Mouse (Mus musculus): ENCODE measurements at regions not wholly inside any gene's neighbourhood (a gene's known extent, or its start where the extent isn't known, plus 50 kb on each side); places are given as distances from the start of the nearest gene placed in this dataset.

GRCm38 (mm10) chr9:85452196-85452857, 125.2 kb upstream of the Tent5a start:
- DNase-seq (ENCODE audit: low spot score in 2 of 2), result no peak

DNA sequence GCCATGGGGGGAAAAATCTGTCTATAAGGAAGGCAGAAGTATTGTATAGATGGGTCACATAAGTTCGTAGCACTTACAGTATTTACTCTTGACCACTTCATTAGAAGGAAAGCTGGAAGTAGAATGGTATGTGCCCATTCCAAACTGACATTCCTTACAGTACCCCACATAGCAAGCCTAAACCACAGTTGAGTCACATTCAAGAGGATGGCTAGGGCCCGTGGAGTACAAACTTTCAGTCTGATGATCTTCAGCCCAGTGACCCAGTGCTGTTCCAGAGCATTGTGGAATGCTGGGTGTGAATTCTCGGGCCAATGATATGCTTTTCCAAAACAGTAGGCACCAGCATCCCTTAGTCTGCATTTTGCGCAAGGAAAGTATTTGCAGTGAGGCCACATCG, 124.2 kb upstream of the Tent5a start:
- no peak for DNase-seq (ENCODE audit: low spot score in 2 of 2)

GRCm38 (mm10) chr9:85450877-85451276, 123.7 kb upstream of the Tent5a start:
- DNase-seq (ENCODE audit: low spot score in 2 of 2), result no peak

DNA sequence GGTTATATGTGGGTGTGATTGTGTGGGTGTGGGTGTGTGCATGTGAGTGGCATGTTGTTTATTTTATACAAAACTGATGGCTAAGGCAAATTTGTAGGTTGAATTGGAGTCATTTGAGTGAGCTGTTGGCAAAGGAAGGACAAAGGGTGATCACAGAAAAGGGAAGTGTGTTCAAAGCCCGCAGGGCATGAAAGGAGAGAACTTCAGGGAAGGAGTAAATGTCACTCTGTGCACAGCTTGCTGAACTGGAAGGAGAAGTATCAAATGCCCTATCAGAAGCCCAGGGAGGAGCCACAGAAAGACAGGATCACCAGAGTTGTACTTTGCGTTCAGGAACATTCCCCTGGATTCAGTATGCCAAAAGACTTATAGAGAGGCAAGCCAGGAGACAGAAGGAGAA, 122.3 kb upstream of the Tent5a start:
- DNase-seq (ENCODE audit: low spot score in 2 of 2), result no peak

DNA sequence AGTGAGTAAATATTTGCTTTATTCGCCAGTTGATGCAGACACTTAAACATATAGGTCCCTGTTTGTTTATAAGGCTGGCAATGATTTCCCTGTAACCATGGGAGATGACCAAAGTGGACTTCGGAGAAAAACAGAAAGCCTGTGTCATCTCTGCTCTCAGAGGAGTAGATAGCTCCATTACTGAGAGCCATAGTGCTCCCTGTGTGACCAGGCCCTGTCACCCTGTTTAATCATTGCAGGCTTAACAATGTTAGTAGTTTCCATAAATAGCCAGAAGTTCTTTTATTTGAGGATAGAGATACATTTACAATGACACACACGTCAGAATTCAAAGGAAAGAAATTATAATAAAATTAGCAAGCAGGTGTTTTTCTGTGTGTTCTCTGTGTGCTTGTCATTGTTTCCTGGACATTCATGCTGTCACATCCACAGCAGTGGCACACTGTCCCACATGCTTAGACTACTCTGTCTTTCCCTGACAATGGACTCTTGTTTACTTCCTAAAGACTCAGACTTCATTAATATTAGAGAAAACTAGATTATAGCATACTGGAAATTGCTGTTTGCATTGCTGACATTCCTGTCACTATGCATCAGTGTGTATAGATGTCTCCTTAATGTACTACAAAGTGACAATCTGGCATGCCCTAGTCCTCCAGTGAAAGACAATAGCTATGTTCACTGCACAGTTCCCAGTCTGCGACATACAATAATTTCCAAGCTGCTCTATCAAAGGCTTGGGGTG, 115.8 kb upstream of the Tent5a start:
- no peak for DNase-seq (ENCODE audit: low spot score in 2 of 2)

- no peak for DNase-seq (ENCODE audit: low spot score in 2 of 2)
Observed at GRCm38 (mm10) chr9:85439664-85440063, 112.5 kb upstream of the Tent5a start.

DNA sequence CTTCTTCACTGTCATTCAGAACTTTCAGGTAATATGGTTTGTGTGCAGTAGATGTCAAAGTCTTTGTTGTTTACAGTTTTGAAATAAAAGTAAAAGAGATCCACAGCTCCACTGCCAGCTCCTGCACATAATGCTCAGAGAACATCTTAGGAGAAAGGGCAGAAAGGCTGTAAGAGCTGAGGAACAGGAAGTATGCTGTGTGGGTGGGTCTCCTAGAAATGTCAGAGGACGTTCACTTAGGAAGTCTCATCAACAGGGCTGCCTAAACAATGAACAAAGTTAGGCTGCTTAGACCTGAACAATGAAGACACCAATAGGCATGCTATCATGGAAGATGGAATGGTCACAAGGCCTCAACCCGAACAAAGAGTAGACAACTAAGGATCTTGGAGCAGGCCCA, 105.1 kb upstream of the Tent5a start:
- no peak for DNase-seq (ENCODE audit: low spot score in 2 of 2)

- no peak for DNase-seq (ENCODE audit: low spot score in 2 of 2)
Observed at GRCm38 (mm10) chr9:85426809-85427208, 99.7 kb upstream of the Tent5a start.

- no peak for DNase-seq (ENCODE audit: low spot score in 2 of 2)
Observed at GRCm38 (mm10) chr9:85423908-85424307, 96.8 kb upstream of the Tent5a start.

DNA sequence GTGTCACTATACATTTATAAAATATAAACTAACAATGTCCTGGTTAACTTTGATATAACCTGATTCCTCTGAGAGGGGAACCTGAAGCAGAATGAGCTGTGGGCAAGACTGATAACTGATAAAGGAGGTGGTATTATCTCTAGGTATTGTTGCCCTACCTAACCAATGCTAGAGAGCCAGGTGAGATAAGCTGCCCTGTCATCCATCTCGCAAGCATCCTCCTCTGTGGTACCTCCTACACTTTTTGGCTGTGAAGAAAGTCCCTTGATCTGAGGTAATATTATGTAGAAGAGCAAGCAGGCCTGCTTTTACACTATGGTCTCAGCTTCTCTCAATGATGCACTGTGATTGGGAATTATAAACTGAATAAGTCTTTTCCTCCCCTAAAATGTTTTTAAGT, 87.2 kb upstream of the Tent5a start:
- no peak for DNase-seq (ENCODE audit: low spot score in 2 of 2)

- no peak for DNase-seq (ENCODE audit: low spot score in 2 of 2)
Observed at GRCm38 (mm10) chr9:85413813-85414212, 86.7 kb upstream of the Tent5a start.

GRCm38 (mm10) chr9:85410643-85411296, 83.6 kb upstream of the Tent5a start:
- peak; percentile 69 to 80 for DNase-seq (ENCODE audit: low spot score in 2 of 2)

- no peak for DNase-seq (ENCODE audit: low spot score in 2 of 2)
Observed at GRCm38 (mm10) chr9:85409974-85410506, 82.9 kb upstream of the Tent5a start.

- DNase-seq (ENCODE audit: low spot score in 2 of 2), result no peak
Observed at GRCm38 (mm10) chr9:85408461-85408860, 81.3 kb upstream of the Tent5a start.

GRCm38 (mm10) chr9:85407592-85407991, 80.4 kb upstream of the Tent5a start:
- no peak for DNase-seq (ENCODE audit: low spot score in 2 of 2)

- no peak for DNase-seq (ENCODE audit: low spot score in 2 of 2)
Observed at GRCm38 (mm10) chr9:85401736-85402135, 74.6 kb upstream of the Tent5a start.

- no peak for DNase-seq (ENCODE audit: low spot score in 2 of 2)
Observed at GRCm38 (mm10) chr9:85400600-85401313, 73.6 kb upstream of the Tent5a start.

DNA sequence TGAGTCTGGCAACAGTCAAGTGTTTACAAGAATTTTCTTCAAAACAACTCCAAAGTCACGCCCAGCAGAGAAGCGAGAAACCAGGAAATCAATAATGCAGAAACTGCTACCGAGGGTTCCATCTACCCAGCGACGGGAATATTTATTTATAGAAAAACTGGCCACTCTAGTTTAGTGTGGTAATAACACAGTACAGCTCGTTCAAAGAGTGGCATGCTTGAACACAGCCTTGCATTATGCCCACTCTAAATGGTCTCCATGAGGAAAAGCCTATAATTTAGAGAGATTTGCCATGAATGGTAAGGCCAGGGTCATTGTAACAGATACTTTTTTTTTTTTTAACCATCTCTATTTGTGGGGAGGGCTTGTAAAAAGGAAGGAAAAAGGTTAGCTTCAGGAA, 67.8 kb upstream of the Tent5a start:
- DNase-seq (ENCODE audit: low spot score in 2 of 2), result no peak

GRCm38 (mm10) chr9:85391283-85391682, 64.1 kb upstream of the Tent5a start:
- DNase-seq (ENCODE audit: low spot score in 2 of 2), result no peak

- DNase-seq (ENCODE audit: low spot score in 2 of 2), result no peak
Observed at GRCm38 (mm10) chr9:85388775-85389393, 61.7 kb upstream of the Tent5a start.

DNA sequence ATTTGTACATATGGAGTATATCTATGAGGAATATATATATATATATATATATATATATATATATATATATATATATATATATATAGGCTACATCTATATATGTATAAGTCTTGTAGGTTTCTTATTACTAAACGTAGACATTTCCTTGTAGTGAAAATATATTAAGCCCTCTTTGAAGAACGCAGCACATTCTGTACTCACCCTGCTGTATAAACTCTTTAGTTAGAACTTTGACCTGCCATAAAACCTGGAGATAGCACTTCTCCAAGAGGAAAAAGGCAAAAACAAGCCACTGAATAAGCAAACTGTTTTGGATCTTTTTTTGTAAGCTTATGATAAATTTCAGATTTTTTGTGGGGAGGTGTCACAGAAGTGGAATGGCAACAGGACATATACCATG, 55.3 kb upstream of the Tent5a start:
- no peak for DNase-seq (ENCODE audit: low spot score in 2 of 2)

DNA sequence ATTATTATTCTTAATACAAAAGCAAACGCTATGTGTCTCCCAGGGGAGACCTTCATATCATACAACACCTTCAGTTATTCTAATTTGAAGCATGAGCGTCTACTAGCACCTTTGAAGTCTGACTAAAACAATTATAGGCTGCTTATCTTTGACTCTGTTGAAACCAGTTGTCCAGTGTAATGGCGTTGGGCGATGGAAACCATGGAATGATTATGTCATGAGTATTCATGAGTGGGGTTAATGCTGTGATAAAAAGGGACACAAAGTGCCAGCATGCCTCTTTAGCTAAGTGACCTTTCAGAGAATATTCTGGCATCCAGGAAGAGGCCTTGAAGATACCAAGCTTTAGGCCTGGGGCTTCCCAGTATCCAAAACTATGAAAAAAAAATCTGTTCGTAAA, 53.6 kb upstream of the Tent5a start:
- no peak for DNase-seq (ENCODE audit: low spot score in 2 of 2)

Measured in right cerebral cortex, postnatal 36 days (tissue).